Mouse (Mus musculus): ENCODE results near the gene Lbx2.

The Lbx2 gene

GRCm38 (mm10) chr6:83086121-83087035 lies at the start of gene Lbx2:
Lbx2 (plus strand) TSS chr6:83086367.
- DNase-seq (ENCODE audit: low spot score in 2 of 2) = no peak

- no peak for DNase-seq (ENCODE audit: low spot score in 2 of 2)
Observed at GRCm38 (mm10) chr6:83037188-83037587, 49.0 kb upstream of the Lbx2 start.

GRCm38 (mm10) chr6:83038496-83039012 lies 47.6 kb upstream of the Lbx2 start:
- peak; percentile 82 to 87 for DNase-seq (ENCODE audit: low spot score in 2 of 2)

- DNase-seq (ENCODE audit: low spot score in 2 of 2) = no peak
Observed at GRCm38 (mm10) chr6:83040601-83041000, 45.6 kb upstream of the Lbx2 start.

GRCm38 (mm10) chr6:83043561-83043960 lies 42.6 kb upstream of the Lbx2 start:
- DNase-seq (ENCODE audit: low spot score in 2 of 2) = no peak

- no peak for DNase-seq (ENCODE audit: low spot score in 2 of 2)
Observed at GRCm38 (mm10) chr6:83043993-83044392, 42.2 kb upstream of the Lbx2 start.

DNA sequence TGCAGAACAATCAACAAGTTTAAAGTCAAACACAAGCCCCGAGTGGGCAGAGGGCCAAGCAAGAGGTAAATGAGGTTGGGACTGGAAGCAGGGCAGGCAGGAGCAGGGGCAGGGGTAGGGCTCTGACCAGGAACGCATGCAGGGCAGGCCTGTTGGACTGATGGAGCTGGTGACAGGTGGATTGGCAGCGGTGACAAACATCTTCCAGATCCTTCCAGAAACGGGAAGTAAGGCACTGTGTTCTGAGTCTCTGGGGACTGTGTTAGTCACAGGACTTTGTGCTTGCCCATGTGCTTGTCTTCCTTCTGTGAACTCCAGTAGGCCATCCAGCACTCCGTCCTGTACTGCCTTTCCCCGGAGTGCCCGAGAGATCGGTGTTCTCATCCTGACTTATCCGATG lies 41.4 kb upstream of the Lbx2 start:
- DNase-seq (ENCODE audit: low spot score in 2 of 2) = no peak

DNA sequence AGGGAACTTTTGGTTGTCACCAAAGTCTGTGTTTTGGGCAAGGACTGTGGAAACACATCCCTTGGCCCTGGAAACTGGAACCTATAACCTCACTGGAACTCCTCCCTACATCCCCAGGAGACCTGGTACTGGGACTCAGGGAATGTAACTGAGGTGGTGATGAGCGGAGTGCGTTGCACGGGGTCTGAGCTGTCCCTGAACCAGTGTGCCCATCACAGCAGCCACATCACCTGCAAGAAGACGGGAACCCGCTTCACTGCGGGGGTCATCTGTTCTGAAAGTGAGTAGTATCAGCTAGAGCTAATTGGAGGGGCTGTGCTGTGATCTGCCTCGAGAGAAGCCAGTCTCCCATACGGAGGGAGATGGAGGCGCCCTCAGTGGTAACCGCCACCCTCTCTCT lies 36.8 kb upstream of the Lbx2 start:
- no peak for DNase-seq (ENCODE audit: low spot score in 2 of 2)

GRCm38 (mm10) chr6:83053136-83053960 lies 32.8 kb upstream of the Lbx2 start:
- peak in 1 of 2 experiments; percentile 16 for DNase-seq (ENCODE audit: low spot score in 2 of 2)

- peak; percentile 94 to 97 for DNase-seq (ENCODE audit: low spot score in 2 of 2)
Observed at GRCm38 (mm10) chr6:83054074-83054851, 31.9 kb upstream of the Lbx2 start, which contains the start of gene Aup1. Aup1 (plus strand) TSS chr6:83054521.

GRCm38 (mm10) chr6:83054871-83055431 lies 31.2 kb upstream of the Lbx2 start, which contains the start of gene Htra2:
Htra2 (minus strand) TSS chr6:83055273.
- no peak for DNase-seq (ENCODE audit: low spot score in 2 of 2)

GRCm38 (mm10) chr6:83057790-83058189 lies 28.4 kb upstream of the Lbx2 start, which contains the start of gene Dqx1:
Dqx1 (plus strand) TSS chr6:83057844.
- no peak for DNase-seq (ENCODE audit: low spot score in 2 of 2)

DNA sequence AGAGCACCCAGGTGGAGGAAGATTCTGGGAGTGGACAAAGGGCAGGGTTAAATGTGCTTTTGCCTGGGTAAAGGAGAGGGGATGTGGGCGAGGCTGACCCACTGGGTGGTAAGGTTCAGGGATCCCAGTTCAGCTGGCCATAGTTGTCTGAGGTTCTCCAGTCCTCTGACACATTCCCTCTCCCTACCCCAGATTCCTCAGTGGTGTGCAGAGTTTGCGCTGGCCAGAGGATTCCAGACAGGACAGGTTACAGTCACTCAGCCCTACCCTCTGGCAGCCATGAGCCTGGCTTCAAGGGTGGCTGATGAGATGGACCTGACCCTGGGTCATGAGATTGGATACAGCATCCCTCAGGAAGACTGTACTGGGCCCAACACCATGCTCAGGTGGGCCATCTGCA lies 27.4 kb upstream of the Lbx2 start:
- DNase-seq (ENCODE audit: low spot score in 2 of 2) = no peak

DNA sequence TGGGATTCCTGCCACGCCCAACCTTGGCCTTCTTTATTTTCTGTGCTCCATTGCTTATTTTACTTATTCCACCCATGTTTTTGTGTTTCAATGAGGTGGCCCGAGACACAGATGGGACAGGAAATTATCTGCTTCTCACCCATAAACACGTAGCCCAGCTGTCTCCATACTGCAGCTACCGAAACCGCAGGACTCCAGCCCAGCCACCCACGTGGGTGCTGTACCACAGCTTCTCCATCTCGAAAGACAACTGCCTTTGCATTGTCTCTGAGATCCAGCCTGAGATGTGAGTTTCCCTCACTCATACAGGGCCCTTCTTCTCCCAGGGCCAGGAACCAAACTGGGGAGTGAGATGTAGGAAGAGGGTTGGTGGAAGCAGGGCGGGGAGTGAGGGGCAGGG lies 20.2 kb upstream of the Lbx2 start:
- DNase-seq (ENCODE audit: low spot score in 2 of 2) = no peak

- no peak for DNase-seq (ENCODE audit: low spot score in 2 of 2)
Observed at GRCm38 (mm10) chr6:83066441-83066840, 19.7 kb upstream of the Lbx2 start.

GRCm38 (mm10) chr6:83068221-83068620 lies 17.9 kb upstream of the Lbx2 start:
- no peak for DNase-seq (ENCODE audit: low spot score in 2 of 2)

GRCm38 (mm10) chr6:83068706-83069487 lies 17.3 kb upstream of the Lbx2 start:
- no peak for DNase-seq (ENCODE audit: low spot score in 2 of 2)

DNA sequence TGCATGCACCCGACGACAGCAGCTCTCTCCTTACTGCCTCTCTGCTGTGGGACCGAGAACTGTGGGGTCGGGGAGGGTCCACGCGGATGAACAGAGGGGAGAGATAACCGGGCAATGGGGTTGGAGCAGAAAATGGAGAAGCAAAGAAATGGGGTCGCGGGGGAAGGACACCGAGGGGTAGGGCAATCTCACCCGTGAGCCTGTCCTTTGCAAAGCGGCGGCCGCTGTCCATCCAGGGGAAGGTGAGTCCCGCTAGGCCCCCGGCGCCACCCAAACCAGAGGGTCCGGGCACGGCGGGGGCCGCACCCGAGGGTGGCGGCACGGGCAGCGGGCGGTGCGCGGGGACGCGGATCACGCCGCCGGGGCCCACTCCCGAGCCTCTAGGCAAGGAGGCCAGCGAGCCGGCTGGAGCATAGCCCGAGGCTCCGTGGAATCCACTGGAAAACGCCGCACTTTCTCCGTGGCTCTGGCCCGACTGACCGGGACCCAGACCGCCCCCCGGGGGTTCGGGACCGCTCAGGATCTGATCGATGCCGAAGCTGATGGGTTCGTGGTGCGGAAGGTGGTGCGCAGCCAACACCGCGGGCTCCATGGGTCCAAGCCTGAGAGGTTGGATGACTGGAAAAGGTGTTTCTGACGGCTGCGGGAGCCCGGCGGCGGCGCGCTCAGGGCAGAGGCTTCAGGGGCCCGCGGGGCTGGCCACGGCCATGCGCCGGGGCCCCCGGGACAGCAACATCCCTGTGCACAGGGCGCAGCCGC lies 16.5 kb upstream of the Lbx2 start:
- DNase-seq (ENCODE audit: low spot score in 2 of 2) = no peak

DNA sequence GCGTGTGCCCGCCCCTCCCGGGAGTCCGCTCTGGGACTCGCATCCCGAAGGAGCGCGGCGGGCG lies 16.1 kb upstream of the Lbx2 start, which contains the start of gene Tlx2:
Gene Tlx2, minus strand, starts transcription at position 47 of the 64 bp plus-strand sequence.
- DNase-seq (ENCODE audit: low spot score in 2 of 2) = no peak
